Mouse (Mus musculus): ENCODE results near the gene Ptprn. TPM values are rescaled to one million over a fixed set of nuclear protein-coding genes. Genes with fewer than 3 reads are reported as not detected.

Ptprn gene
- 16.1 TPM for polyA plus RNA-seq (2015; fragmentation: Illumina TruSeq; extraction: RNeasy Lipid Tissue Mini Kit (QIAGEN cat#74804); ENCODE audit: insufficient read depth, low read depth, low replicate concordance)

DNA sequence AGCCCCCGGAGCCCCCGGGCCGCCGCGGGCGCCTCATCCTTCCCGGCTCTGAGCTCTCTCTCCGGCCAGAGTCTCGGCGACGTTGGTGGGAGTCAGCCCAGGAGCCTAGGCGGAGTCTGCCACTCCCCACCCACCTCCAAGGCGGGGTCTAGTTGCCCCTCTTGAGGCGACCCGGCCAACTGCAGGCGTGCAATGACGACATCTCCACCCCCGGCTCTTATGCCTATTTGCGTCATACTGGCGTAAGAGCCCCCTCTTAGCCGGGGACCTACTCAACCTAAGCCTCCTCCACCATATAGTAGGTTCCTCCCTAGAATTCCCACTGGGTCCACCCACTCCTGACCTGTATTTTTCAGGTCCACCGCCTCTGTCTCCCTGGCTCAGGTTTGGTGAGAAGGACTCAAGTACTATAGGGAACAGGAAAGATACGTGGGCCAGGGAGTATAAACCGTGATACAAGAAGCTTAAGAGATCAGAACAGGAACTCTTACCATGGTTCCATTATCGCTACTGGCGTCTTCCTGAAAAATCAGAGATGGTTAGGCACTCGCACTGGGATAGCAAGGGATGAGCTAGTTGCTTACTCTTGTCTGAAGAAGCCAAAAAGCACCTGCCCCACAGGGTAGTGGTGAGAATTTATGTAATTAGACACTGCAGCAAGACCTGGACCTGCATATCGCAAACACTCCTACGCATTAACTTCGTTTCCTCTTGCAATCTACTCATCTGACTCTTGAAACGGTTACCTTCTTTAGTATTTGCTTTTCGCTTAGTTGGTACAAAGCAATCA lies at the start of gene Ptprn:
Gene Ptprn (minus strand): TSS at position 412 of the 790 bp plus-strand sequence.

DNA sequence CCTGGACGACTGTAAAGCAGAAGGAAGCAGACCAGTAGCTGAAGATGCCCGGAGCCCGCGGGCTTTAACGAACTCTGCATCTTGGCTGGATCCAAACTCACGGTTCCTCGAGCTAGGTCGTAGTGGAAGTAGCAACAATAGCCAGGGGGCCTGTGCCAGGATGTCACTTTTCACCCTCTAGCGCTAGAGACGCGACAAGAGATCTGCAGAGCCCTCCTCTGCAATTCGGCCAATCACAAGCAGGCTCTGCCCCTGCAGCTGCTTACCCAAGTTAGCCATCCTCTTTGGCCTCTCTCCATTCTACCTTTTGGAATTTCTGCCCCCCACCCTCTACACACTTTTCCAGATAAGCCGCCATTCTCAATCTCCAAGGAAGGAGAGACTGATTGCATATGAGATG lies 13.9 kb upstream of the Ptprn start, which contains the start of gene Resp18:
Gene Resp18 (minus strand): TSS at position 188 of the 400 bp plus-strand sequence.

DNA sequence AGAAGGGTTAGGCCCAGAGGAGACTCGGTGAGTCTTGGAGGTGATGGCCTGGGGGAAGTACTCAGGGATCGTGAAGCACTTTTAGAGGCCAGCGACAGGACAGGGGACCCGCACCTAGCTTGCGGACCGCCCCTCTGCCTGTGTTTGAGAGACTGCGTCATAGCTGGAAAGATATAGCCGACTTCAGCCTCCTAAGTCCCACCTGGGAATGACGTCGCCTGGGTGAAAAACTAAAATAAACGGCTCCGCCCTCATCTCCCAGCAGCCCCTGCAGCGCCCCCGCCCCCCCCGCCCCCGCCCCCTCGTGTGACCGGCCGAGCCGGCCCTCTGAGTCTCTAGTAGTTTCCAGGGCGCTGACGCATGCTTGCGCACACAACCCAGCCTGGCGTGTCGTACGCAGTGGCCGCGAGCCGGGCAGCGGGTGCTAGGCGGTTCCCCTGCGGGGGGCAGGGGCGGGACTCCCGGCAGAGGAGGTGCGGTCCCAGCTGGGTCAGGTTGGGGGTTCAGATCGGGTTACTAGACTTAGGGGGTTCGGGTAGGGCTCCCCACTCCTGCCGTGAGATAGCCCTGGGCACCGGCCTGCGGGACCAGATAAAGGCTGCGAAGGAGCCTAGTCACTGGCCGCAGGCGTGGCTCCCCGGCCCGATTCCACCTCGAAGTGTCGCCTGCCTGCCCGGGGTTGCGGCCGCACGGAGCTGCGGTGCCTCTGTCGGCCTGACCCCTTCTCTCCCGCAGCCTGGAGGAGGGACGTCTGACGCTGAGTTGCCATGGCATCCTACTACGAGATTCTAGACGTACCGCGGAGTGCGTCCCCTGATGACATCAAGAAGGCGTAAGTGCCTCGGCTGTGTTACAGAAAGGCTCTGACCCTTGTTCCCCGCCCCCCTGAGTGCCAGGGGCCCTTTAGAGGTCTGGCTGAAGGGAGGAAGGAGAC lies 27.9 kb downstream of the Ptprn start, which contains the start of gene Dnajb2:
Gene Dnajb2 (plus strand): TSS at position 290 of the 934 bp plus-strand sequence.

DNA sequence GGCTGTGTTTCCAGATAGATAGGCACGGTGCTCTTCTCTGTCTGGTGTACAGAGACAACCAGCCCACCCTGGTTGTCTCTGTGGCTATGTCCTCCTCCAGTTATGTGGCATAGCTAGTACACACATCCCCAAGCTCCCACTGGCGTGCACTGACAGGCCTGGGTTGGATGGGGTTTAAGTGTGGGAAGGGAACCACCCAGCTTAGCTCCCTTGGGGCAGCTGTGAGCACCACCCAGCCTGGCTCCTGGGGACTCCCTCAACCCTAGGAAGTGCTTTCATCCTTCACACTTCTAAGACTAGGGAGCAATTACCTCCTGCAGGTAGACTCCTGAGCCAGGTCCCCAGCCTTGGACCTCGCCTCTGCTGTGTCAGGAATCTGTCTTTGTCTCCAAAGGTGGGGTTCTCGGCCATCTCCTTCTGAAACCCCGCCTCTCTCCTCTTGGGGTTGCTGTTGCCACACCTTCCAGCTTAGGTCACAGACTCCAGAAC lies 32.6 kb downstream of the Ptprn start, which contains the start of gene A630095N17Rik:
Gene A630095N17Rik (minus strand): TSS at position 439 of the 489 bp plus-strand sequence.

DNA sequence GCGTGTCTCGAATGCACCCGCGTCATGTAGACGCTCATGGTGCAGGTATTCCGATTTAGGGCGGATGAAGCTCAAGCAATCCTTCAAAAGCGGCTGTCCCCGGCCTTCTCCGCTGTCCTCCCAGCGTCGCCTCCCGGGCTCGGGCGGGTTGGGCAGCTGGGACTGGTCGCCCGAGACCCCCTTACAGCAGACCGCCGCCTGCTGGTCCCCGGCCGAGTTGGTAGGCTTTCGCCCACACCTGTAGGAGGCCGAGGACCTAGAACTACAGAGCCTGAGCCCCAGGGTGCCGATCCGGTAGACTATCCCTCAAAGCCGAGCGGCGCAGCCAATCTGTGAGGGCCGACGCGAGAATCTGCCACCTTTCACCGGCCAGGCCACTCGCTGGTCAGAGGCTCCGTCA lies 44.8 kb downstream of the Ptprn start, which contains the start of gene Tuba4a:
Gene Tuba4a (minus strand): TSS at position 335 of the 400 bp plus-strand sequence.

DNA sequence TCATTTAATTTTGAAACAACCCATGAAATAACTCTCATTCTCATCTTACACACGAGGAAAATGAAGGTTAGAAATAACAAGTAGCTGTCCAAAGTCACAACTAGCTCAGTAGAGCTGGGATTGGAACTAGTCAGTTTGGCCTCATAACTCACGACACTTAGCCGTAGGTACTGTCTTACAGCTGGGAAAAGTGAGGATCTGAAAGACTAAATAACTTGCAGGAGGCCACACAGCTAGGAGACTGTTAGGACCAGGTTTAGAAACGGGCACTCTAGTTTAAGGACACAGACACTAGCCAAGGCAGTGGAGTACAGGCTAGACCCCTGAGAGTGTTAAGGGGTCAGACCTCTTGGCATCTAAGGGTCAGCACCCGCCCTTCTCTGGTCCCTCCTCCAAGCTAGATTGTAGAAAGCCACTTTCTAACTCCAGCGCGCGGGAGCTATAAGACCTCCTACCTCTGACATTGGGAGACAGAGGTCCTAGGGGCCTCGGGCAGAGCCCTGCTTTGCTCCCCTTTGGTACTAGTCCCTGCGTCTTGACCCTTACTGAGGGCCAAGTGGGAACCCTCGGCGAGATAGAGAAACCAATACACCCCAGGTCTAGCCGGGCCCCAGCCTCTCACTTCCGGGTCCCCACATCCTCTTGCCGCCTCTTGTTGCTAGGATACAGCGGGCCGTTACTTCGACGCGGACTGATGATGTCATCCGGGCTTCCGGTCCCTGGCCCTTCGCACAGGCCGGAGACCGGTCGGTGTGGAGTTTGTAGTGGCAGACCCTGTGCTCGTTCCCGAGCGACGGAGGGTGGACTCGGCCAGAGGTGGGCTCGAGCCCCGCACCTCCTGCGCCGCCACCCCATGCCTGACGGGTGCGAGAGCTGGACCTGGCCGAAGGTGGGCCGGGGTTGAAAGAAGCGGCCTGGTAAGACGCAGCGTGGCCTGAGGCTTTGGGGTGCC lies 53.9 kb downstream of the Ptprn start, which contains the start of the genes Glb1l and Stk16:
Gene Glb1l (minus strand): TSS at position 678 of the 952 bp plus-strand sequence.
Gene Stk16 (plus strand): TSS at position 703 of the 952 bp plus-strand sequence.

Other genes starting within 250 kb of the Ptprn start
- gene Nhej1, start 139.3 kb downstream of the Ptprn start, polyA plus RNA-seq (2015; fragmentation: Illumina TruSeq; extraction: RNeasy Lipid Tissue Mini Kit (QIAGEN cat#74804); ENCODE audit: insufficient read depth, low read depth, low replicate concordance) = 1.1 TPM
- 1.2 TPM for gene Slc23a3, start 130.6 kb downstream of the Ptprn start, polyA plus RNA-seq (2015; fragmentation: Illumina TruSeq; extraction: RNeasy Lipid Tissue Mini Kit (QIAGEN cat#74804); ENCODE audit: insufficient read depth, low read depth, low replicate concordance)
- 19.2 TPM for gene Cnppd1, start 121.8 kb downstream of the Ptprn start, polyA plus RNA-seq (2015; fragmentation: Illumina TruSeq; extraction: RNeasy Lipid Tissue Mini Kit (QIAGEN cat#74804); ENCODE audit: insufficient read depth, low read depth, low replicate concordance)
- gene Retreg2, start 121.7 kb downstream of the Ptprn start, polyA plus RNA-seq (2015; fragmentation: Illumina TruSeq; extraction: RNeasy Lipid Tissue Mini Kit (QIAGEN cat#74804); ENCODE audit: insufficient read depth, low read depth, low replicate concordance) = 24.8 TPM
- 12.2 TPM for gene Zfand2b, start 95.9 kb downstream of the Ptprn start, polyA plus RNA-seq (2015; fragmentation: Illumina TruSeq; extraction: RNeasy Lipid Tissue Mini Kit (QIAGEN cat#74804); ENCODE audit: insufficient read depth, low read depth, low replicate concordance)
- gene Abcb6, start 84.1 kb downstream of the Ptprn start, polyA plus RNA-seq (2015; fragmentation: Illumina TruSeq; extraction: RNeasy Lipid Tissue Mini Kit (QIAGEN cat#74804); ENCODE audit: insufficient read depth, low read depth, low replicate concordance) = 14.2 TPM
- gene Ankzf1, start 72.4 kb downstream of the Ptprn start, polyA plus RNA-seq (2015; fragmentation: Illumina TruSeq; extraction: RNeasy Lipid Tissue Mini Kit (QIAGEN cat#74804); ENCODE audit: insufficient read depth, low read depth, low replicate concordance) = 9.4 TPM
- 7.1 TPM for gene Atg9a, start 72.3 kb downstream of the Ptprn start, polyA plus RNA-seq (2015; fragmentation: Illumina TruSeq; extraction: RNeasy Lipid Tissue Mini Kit (QIAGEN cat#74804); ENCODE audit: insufficient read depth, low read depth, low replicate concordance)
- gene Glb1l, start 53.7 kb downstream of the Ptprn start, polyA plus RNA-seq (2015; fragmentation: Illumina TruSeq; extraction: RNeasy Lipid Tissue Mini Kit (QIAGEN cat#74804); ENCODE audit: insufficient read depth, low read depth, low replicate concordance) = 4.2 TPM
- gene Stk16, start 53.7 kb downstream of the Ptprn start, polyA plus RNA-seq (2015; fragmentation: Illumina TruSeq; extraction: RNeasy Lipid Tissue Mini Kit (QIAGEN cat#74804); ENCODE audit: insufficient read depth, low read depth, low replicate concordance) = 22.9 TPM
- gene Tuba4a, start 44.6 kb downstream of the Ptprn start, polyA plus RNA-seq (2015; fragmentation: Illumina TruSeq; extraction: RNeasy Lipid Tissue Mini Kit (QIAGEN cat#74804); ENCODE audit: insufficient read depth, low read depth, low replicate concordance) = 23.9 TPM
- gene A630095N17Rik, start 32.4 kb downstream of the Ptprn start, polyA plus RNA-seq (2015; fragmentation: Illumina TruSeq; extraction: RNeasy Lipid Tissue Mini Kit (QIAGEN cat#74804); ENCODE audit: insufficient read depth, low read depth, low replicate concordance) = not detected
- gene Dnajb2, start 28.1 kb downstream of the Ptprn start, polyA plus RNA-seq (2015; fragmentation: Illumina TruSeq; extraction: RNeasy Lipid Tissue Mini Kit (QIAGEN cat#74804); ENCODE audit: insufficient read depth, low read depth, low replicate concordance) = 13.9 TPM
- gene Resp18, start 13.9 kb upstream of the Ptprn start, polyA plus RNA-seq (2015; fragmentation: Illumina TruSeq; extraction: RNeasy Lipid Tissue Mini Kit (QIAGEN cat#74804); ENCODE audit: insufficient read depth, low read depth, low replicate concordance) = 153 TPM
- 22.2 TPM for gene Dnpep, start 53.5 kb upstream of the Ptprn start, polyA plus RNA-seq (2015; fragmentation: Illumina TruSeq; extraction: RNeasy Lipid Tissue Mini Kit (QIAGEN cat#74804); ENCODE audit: insufficient read depth, low read depth, low replicate concordance)
- 10.5 TPM for gene Des, start 95.8 kb upstream of the Ptprn start, polyA plus RNA-seq (2015; fragmentation: Illumina TruSeq; extraction: RNeasy Lipid Tissue Mini Kit (QIAGEN cat#74804); ENCODE audit: insufficient read depth, low read depth, low replicate concordance)
- gene Speg, start 110.8 kb upstream of the Ptprn start, polyA plus RNA-seq (2015; fragmentation: Illumina TruSeq; extraction: RNeasy Lipid Tissue Mini Kit (QIAGEN cat#74804); ENCODE audit: insufficient read depth, low read depth, low replicate concordance) = 4.0 TPM
- 102 TPM for gene Gmppa, start 171.4 kb upstream of the Ptprn start, polyA plus RNA-seq (2015; fragmentation: Illumina TruSeq; extraction: RNeasy Lipid Tissue Mini Kit (QIAGEN cat#74804); ENCODE audit: insufficient read depth, low read depth, low replicate concordance)
- not detected for gene Asic4, start 185.9 kb upstream of the Ptprn start, polyA plus RNA-seq (2015; fragmentation: Illumina TruSeq; extraction: RNeasy Lipid Tissue Mini Kit (QIAGEN cat#74804); ENCODE audit: insufficient read depth, low read depth, low replicate concordance)
- 8.8 TPM for gene Chpf, start 214.8 kb upstream of the Ptprn start, polyA plus RNA-seq (2015; fragmentation: Illumina TruSeq; extraction: RNeasy Lipid Tissue Mini Kit (QIAGEN cat#74804); ENCODE audit: insufficient read depth, low read depth, low replicate concordance)
- gene Tmem198, start 215.0 kb upstream of the Ptprn start, polyA plus RNA-seq (2015; fragmentation: Illumina TruSeq; extraction: RNeasy Lipid Tissue Mini Kit (QIAGEN cat#74804); ENCODE audit: insufficient read depth, low read depth, low replicate concordance) = 0.55 TPM
- gene Obsl1, start 241.9 kb upstream of the Ptprn start, polyA plus RNA-seq (2015; fragmentation: Illumina TruSeq; extraction: RNeasy Lipid Tissue Mini Kit (QIAGEN cat#74804); ENCODE audit: insufficient read depth, low read depth, low replicate concordance) = 5.5 TPM
- 6.6 TPM for gene Inha, start 242.6 kb upstream of the Ptprn start, polyA plus RNA-seq (2015; fragmentation: Illumina TruSeq; extraction: RNeasy Lipid Tissue Mini Kit (QIAGEN cat#74804); ENCODE audit: insufficient read depth, low read depth, low replicate concordance)

All from pancreas, adult 10 weeks (tissue).